Mouse (Mus musculus): ENCODE measurements at regions not wholly inside any gene's neighbourhood (a gene's known extent, or its start where the extent isn't known, plus 50 kb on each side); places are given as distances from the start of the nearest gene placed in this dataset.

GRCm38 (mm10) chr4:56619054-56619453, 120.8 kb upstream of the Gm26657 start:
- DNase-seq: peak in 1 of 2 experiments; percentile 2

- no peak for DNase-seq
Measured at GRCm38 (mm10) chr4:56618433-56618832, 121.4 kb upstream of the Gm26657 start.

- DNase-seq: no peak
Measured at GRCm38 (mm10) chr4:56617661-56618360, 122.1 kb upstream of the Gm26657 start.

- DNase-seq: no peak
Measured at GRCm38 (mm10) chr4:56612325-56612724, 127.5 kb upstream of the Gm26657 start.

- no peak for DNase-seq
Measured at GRCm38 (mm10) chr4:56611751-56612150, 128.1 kb upstream of the Gm26657 start.

- no peak for DNase-seq
Measured at GRCm38 (mm10) chr4:56610273-56610672, 129.6 kb upstream of the Gm26657 start.

GRCm38 (mm10) chr4:56608701-56609100, 131.2 kb upstream of the Gm26657 start:
- DNase-seq: no peak

- no peak for DNase-seq
Measured at GRCm38 (mm10) chr4:56598398-56598797, 141.5 kb upstream of the Gm26657 start.

GRCm38 (mm10) chr4:56597931-56598330, 141.9 kb upstream of the Gm26657 start:
- no peak for DNase-seq

- no peak for DNase-seq
Measured at GRCm38 (mm10) chr4:56582405-56582804, 157.5 kb upstream of the Gm26657 start.

GRCm38 (mm10) chr4:56576837-56577548, 162.9 kb upstream of the Gm26657 start:
- DNase-seq: no peak

- DNase-seq: no peak
Measured at GRCm38 (mm10) chr4:56552126-56552525, 187.7 kb upstream of the Gm26657 start.

- DNase-seq: no peak
Measured at GRCm38 (mm10) chr4:56533344-56533985, 206.4 kb upstream of the Gm26657 start.

- DNase-seq: no peak
Measured at GRCm38 (mm10) chr4:56532921-56533320, 206.9 kb upstream of the Gm26657 start.

- DNase-seq: no peak
Measured at GRCm38 (mm10) chr4:56528571-56528970, 211.3 kb upstream of the Gm26657 start.

- no peak for DNase-seq
Measured at GRCm38 (mm10) chr4:56524430-56524985, 215.4 kb upstream of the Gm26657 start.

GRCm38 (mm10) chr4:56507770-56508169, 232.1 kb upstream of the Gm26657 start:
- no peak for DNase-seq

GRCm38 (mm10) chr4:56506786-56507185, 233.1 kb upstream of the Gm26657 start:
- DNase-seq: no peak

- no peak for DNase-seq
Measured at GRCm38 (mm10) chr4:56506067-56506466, 233.8 kb upstream of the Gm26657 start.

GRCm38 (mm10) chr4:56492537-56493221, 247.2 kb upstream of the Gm26657 start:
- DNase-seq: peak; percentile 4 to 5

- DNase-seq: no peak
Measured at GRCm38 (mm10) chr4:56489361-56489760, 250.5 kb upstream of the Gm26657 start.

GRCm38 (mm10) chr4:56483708-56484107, 256.2 kb upstream of the Gm26657 start:
- DNase-seq: no peak

GRCm38 (mm10) chr4:56456788-56457187, 283.1 kb upstream of the Gm26657 start:
- no peak for DNase-seq
